8 mouse cellular contexts compared by ENCODE assay signal in the genomic region with DNA sequence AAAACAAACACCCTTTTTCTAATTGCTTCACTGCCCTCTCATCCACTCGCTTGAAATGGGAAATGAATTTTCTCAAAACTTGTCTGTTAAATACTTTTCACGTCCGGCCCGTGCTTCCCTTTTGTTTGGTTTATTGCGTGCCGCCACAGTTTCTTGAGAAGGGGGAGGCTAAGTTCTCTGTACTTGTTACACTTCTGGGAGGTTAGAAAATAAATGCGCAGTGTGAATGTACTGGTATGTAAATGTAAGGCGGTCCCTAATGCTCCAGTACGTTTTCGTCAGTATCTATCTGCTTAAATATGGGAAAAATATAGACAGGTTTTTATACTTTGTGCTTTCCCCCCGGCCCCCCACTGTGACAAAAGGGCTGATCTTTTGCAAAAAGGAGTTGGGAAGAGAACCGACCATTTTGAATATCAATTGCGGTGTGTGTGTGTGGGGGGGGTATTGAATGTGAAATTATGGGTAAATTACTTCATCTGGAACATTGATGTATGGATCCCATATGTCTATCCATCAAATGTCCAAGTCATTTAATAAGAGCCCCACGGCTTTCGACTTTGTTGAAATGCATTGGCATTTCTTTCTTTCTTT. TPM values are rescaled to one million over a fixed set of nuclear protein-coding genes. Genes with fewer than 3 reads are reported as not detected.
A peak's percentile ranks its signal among the peaks of the same experiment; 100 is the strongest.
DNase-seq lines count a peak whose midpoint lies in the region; ATAC-seq and TF ChIP-seq lines count a peak whose summit lies in the region.

No protein-coding gene starts in this region.

- WGBS in lung, adult 2 months: 1% methylated on average over 15 of the region's 15 CpGs
- 3% methylated on average over 15 of the region's 15 CpGs for WGBS in hindbrain, embryonic 13.5 days
- WGBS in midbrain, embryonic 15.5 days: 3% methylated on average over 15 of the region's 15 CpGs

- no peak for DNase-seq in lung, adult 2 months
- DNase-seq in lung, postnatal 25 days (ENCODE audit: low spot score): no peak
- DNase-seq in embryo, embryonic 10 days (ENCODE audit: low spot score): peak; percentile 17
- DNase-seq in frontal cortex, postnatal 36 days (ENCODE audit: low spot score in 2 of 2): no peak
- no peak for DNase-seq in left cerebral cortex, postnatal 14 days (ENCODE audit: low spot score in 2 of 2)

- ATAC-seq in hindbrain, embryonic 13.5 days (ENCODE audit: low FRiP score): no peak
- ATAC-seq in midbrain, embryonic 15.5 days (replicated peaks): no peak
- no peak for ATAC-seq in megakaryocyte-erythroid progenitor cell, adult 5-6 weeks (replicated peaks; ENCODE audit: low FRiP score, low TSS enrichment, poor library complexity, severe bottlenecking)

- peak overlapping the region; percentile 85 for H3K4me3 ChIP-seq in lung, adult 2 months (replicated peaks; ENCODE audit: extremely low read depth, low read depth, low read length)
- H3K4me3 ChIP-seq in hindbrain, embryonic 13.5 days: peak overlapping the region; percentile 96
- peak overlapping the region; percentile 89 for H3K4me3 ChIP-seq in midbrain, embryonic 15.5 days

- H3K9ac ChIP-seq in hindbrain, embryonic 13.5 days: peak overlapping the region; percentile 99
- H3K9ac ChIP-seq in midbrain, embryonic 15.5 days: peak overlapping the region; percentile 94

- no peaks in the 10 kb centered on the region for H3K9me3 ChIP-seq in hindbrain, embryonic 13.5 days
- H3K9me3 ChIP-seq in midbrain, embryonic 15.5 days: no peaks in the 10 kb centered on the region

- no peaks in the 10 kb centered on the region for H3K27me3 ChIP-seq in hindbrain, embryonic 13.5 days
- no peaks in the 10 kb centered on the region for H3K27me3 ChIP-seq in midbrain, embryonic 15.5 days (replicated peaks)

- intact Hi-C loops in left cerebral cortex, postnatal 14 days (cut with DNase I): no loop called here

- peak overlapping the region; percentile 85 for H3K4me2 ChIP-seq in hindbrain, embryonic 13.5 days
- H3K4me2 ChIP-seq in midbrain, embryonic 15.5 days: peak overlapping the region; percentile 67

- no peak for TF ChIP-seq POLR2A in lung, adult 2 months (IDR thresholded peaks at IDR 0.05; ENCODE audit: borderline replicate concordance, extremely low read depth, low read depth, low read length)

- H3K27ac ChIP-seq in hindbrain, embryonic 13.5 days: peak overlapping the region; percentile 98
- peak overlapping the region; percentile 98 for H3K27ac ChIP-seq in midbrain, embryonic 15.5 days

- H3K4me1 ChIP-seq in lung, adult 2 months (ENCODE audit: control insufficient read depth, insufficient read depth, low read length): peaks cover 7% of the 10 kb centered on the region
- H3K4me1 ChIP-seq in hindbrain, embryonic 13.5 days (replicated peaks): peaks cover 44% of the 10 kb centered on the region
- H3K4me1 ChIP-seq in midbrain, embryonic 15.5 days: peaks cover 43% of the 10 kb centered on the region

- H3K36me3 ChIP-seq in hindbrain, embryonic 13.5 days: no peaks in the 10 kb centered on the region
- no peaks in the 10 kb centered on the region for H3K36me3 ChIP-seq in midbrain, embryonic 15.5 days (replicated peaks)

- no peak for TF ChIP-seq CTCF in lung, adult 2 months (IDR thresholded peaks at IDR 0.05; ENCODE audit: insufficient read depth, low read length)

RNA-seq across cellular contexts. Expression of a gene that starts 1.2 kb away (rescaled TPM):
- 119 and 134 TPM in 2 replicates for polyA plus RNA-seq in lung, adult 2 months (2012; rRNA removed)
- 443 and 449 TPM in 2 replicates for polyA plus RNA-seq in hindbrain, embryonic 13.5 days (2015; fragmentation: Nextera tagmentation; extraction: Ambion mirVana)
- polyA plus RNA-seq in midbrain, embryonic 15.5 days (2015; fragmentation: Nextera tagmentation; extraction: Ambion mirVana): 386 and 388 TPM in 2 replicates
- 100 to 1,000 TPM; 299 to 307 TPM for total RNA-seq in left cerebral cortex, postnatal 14 days (2021)
- total RNA-seq in megakaryocyte-erythroid progenitor cell, adult 5-6 weeks (2014; fragmentation: Nextera tagmentation): 267 and 287 TPM in 2 replicates
- total RNA-seq in megakaryocyte-erythroid progenitor cell, adult 5-6 weeks (2017): 384 and 417 TPM in 2 replicates
